Mouse (Mus musculus) bone marrow, adult 2 months (tissue): ENCODE data around the gene Arap1. TPM values are rescaled to one million over a fixed set of nuclear protein-coding genes. Genes with fewer than 3 reads are reported as not detected.

Experiments used
- H3K27ac ChIP-seq: fragments of 200-500 bp; 2 replicates; pipeline ENCODE4 v1.5.1; 2012; ENCODE audit warnings: low read depth, mild to moderate bottlenecking, control low read depth, inconsistent platforms, low read length; ENCODE audit not compliant: control insufficient read depth, poor library complexity, insufficient read depth
- H3K4me1 ChIP-seq: fragments of 200-500 bp; 2 replicates; pipeline ENCODE4 v1.6.1; 2011; ENCODE audit warnings: low read length; ENCODE audit not compliant: control insufficient read depth, insufficient read depth
- H3K4me3 ChIP-seq: fragments of 200-500 bp; replicated peaks from 2 replicates; pipeline ENCODE3; 2011; ENCODE audit warnings: mild to moderate bottlenecking, low read depth, low read length, control low read depth; ENCODE audit not compliant: control insufficient read depth
- CTCF ChIP-seq: fragments of 200-500 bp; IDR thresholded peaks from 2 replicates; pipeline ENCODE4 v1.5.1; 2011; ENCODE audit warnings: low read length, control low read depth; ENCODE audit not compliant: control insufficient read depth, insufficient read depth
- POLR2A ChIP-seq: fragments of 200-500 bp; IDR thresholded peaks from 2 replicates; pipeline ENCODE4 v1.6.1; 2011; ENCODE audit warnings: low read depth, mild to moderate bottlenecking, control low read depth, low read length, borderline replicate concordance; ENCODE audit not compliant: control insufficient read depth
- WGBS: fragments of 180-500 bp; shearing (Covaris S2); methylation state at CpG from one replicate; pipeline ENCODE4 v1.1.7; 2018; 5-methylcytosine and 5-hydroxymethylcytosine counted together
- polyA plus RNA-seq: library from polyadenylated mRNA; stranded (reverse); fragments of >200 nt; gene quantifications from 2 replicates; pipeline ENCODE4 v1.2.4, GENCODE M21; 2011; ENCODE audit warnings: low replicate concordance; ENCODE audit not compliant: missing spikeins, insufficient read depth, insufficient read length

The Arap1 gene
- polyA plus RNA-seq, 1 experiment = 162 TPM

- H3K4me3 ChIP-seq = no peak overlapping the region
- H3K4me1 ChIP-seq = no peaks in the 10 kb centered on the region
- 78% methylated on average over 4 of the region's 4 CpGs for WGBS
- no peak overlapping the region for H3K27ac ChIP-seq
- no peak for TF ChIP-seq POLR2A
- TF ChIP-seq CTCF = no peak
Measured at GRCm38 (mm10) chr7:101444211-101444610, 96.3 kb downstream of the Arap1 start.

GRCm38 (mm10) chr7:101449855-101450254, 102.0 kb downstream of the Arap1 start:
- Histone ChIP-seq H3K27ac (no peak overlapping the region), H3K4me3 (no peak overlapping the region), H3K4me1 (peaks cover 12% of the 10 kb centered on the region)
- TF ChIP-seq CTCF = 0 out of 2 replicates have a peak, but pooled peaks have one; percentile 4
- no peak for TF ChIP-seq POLR2A
- 34% methylated on average over 3 of the region's 3 CpGs for WGBS

- TF ChIP-seq POLR2A (0 out of 2 replicates have a peak, but pooled peaks have one; percentile 2), CTCF (peak; percentile 96)
- H3K4me3 ChIP-seq = peak overlapping the region; percentile 81
- peaks cover 18% of the 10 kb centered on the region for H3K4me1 ChIP-seq
- H3K27ac ChIP-seq = peak overlapping the region; percentile 71
- under 1% methylated on average over 68 of the region's 68 CpGs for WGBS
Measured at GRCm38 (mm10) chr7:101450422-101451401, 102.8 kb downstream of the Arap1 start.

GRCm38 (mm10) chr7:101452669-101453068, 104.8 kb downstream of the Arap1 start:
- peak overlapping the region; percentile 81 for H3K4me3 ChIP-seq
- TF ChIP-seq CTCF (no peak), POLR2A (no peak)
- no peak overlapping the region; the same call in 1 of the 2 replicates for H3K27ac ChIP-seq
- peaks cover 29% of the 10 kb centered on the region for H3K4me1 ChIP-seq
- 64% methylated on average over 3 of the region's 3 CpGs for WGBS

- 68% methylated on average over 3 of the region's 3 CpGs for WGBS
- H3K27ac ChIP-seq = peak overlapping the region; percentile 11; the same call in 1 of the 2 replicates
- H3K4me3 ChIP-seq = peak overlapping the region; percentile 81
- TF ChIP-seq CTCF = no peak
- no peak for TF ChIP-seq POLR2A
- H3K4me1 ChIP-seq = peaks cover 32% of the 10 kb centered on the region
Measured at GRCm38 (mm10) chr7:101453296-101453695, 105.4 kb downstream of the Arap1 start.

GRCm38 (mm10) chr7:101453725-101454124, 105.9 kb downstream of the Arap1 start:
- no peak for TF ChIP-seq POLR2A
- TF ChIP-seq CTCF = no peak
- 15% methylated on average over 8 of the region's 8 CpGs for WGBS
- Histone ChIP-seq H3K4me3 (peak overlapping the region; percentile 81), H3K4me1 (peaks cover 32% of the 10 kb centered on the region), H3K27ac (peak overlapping the region; percentile 11)

GRCm38 (mm10) chr7:101454479-101454878, 106.6 kb downstream of the Arap1 start:
- Histone ChIP-seq H3K27ac (peak overlapping the region; percentile 26; the same call in 1 of the 2 replicates), H3K4me3 (peak overlapping the region; percentile 12), H3K4me1 (peaks cover 32% of the 10 kb centered on the region)
- WGBS = 7% methylated on average over 9 of the region's 9 CpGs
- no peak for TF ChIP-seq POLR2A

- TF ChIP-seq POLR2A = no peak
- no peak for TF ChIP-seq CTCF
- peaks cover 35% of the 10 kb centered on the region for H3K4me1 ChIP-seq
- H3K27ac ChIP-seq = peak overlapping the region; percentile 26
- peak overlapping the region; percentile 2 for H3K4me3 ChIP-seq
- WGBS = 43% methylated on average over 6 of the region's 6 CpGs
Measured at GRCm38 (mm10) chr7:101455141-101455540, 107.3 kb downstream of the Arap1 start.
